Mouse (Mus musculus) bone marrow, adult 2 months (tissue): ENCODE measurements around the gene Jph3.

Experiments
- CTCF ChIP-seq: fragments of 200-500 bp; IDR thresholded peaks from 2 replicates; pipeline ENCODE4 v1.5.1; 2011; ENCODE audit warnings: low read length, control low read depth; ENCODE audit not compliant: control insufficient read depth, insufficient read depth
- POLR2A ChIP-seq: fragments of 200-500 bp; IDR thresholded peaks from 2 replicates; pipeline ENCODE4 v1.6.1; 2011; ENCODE audit warnings: low read depth, mild to moderate bottlenecking, control low read depth, low read length, borderline replicate concordance; ENCODE audit not compliant: control insufficient read depth

- no peak for TF ChIP-seq POLR2A
- no peak for TF ChIP-seq CTCF
These were observed 31.1 kb downstream of the Jph3 start for GRCm38 (mm10) chr8:121760484-121760883.
